Mouse (Mus musculus) heart, adult 2 months (tissue): Measurements from ENCODE around the gene Scel. TPM values are rescaled to one million over a fixed set of nuclear protein-coding genes. Genes with fewer than 3 reads are reported as not detected.

Source experiments
- DNase-seq, 2 experiments: peaks; one replicate each; pipeline ENCODE4 v3.0.0; 2021
- H3K27ac ChIP-seq: fragments of 200-600 bp; 2 replicates; pipeline ENCODE4 v1.8.1; 2022
- H3K27me3 ChIP-seq: fragments of 200-500 bp; 2 replicates; pipeline ENCODE4 v1.6.1; 2012; ENCODE audit warnings: mild to moderate bottlenecking, low read length, inconsistent platforms, mixed read lengths; ENCODE audit not compliant: control insufficient read depth, insufficient read depth
- H3K36me3 ChIP-seq: fragments of 200-500 bp; 2 replicates; pipeline ENCODE4 v1.6.1; 2012; ENCODE audit warnings: low read length, inconsistent platforms; ENCODE audit not compliant: control insufficient read depth, insufficient read depth
- H3K4me1 ChIP-seq: fragments of 200-500 bp; 2 replicates; pipeline ENCODE4 v1.6.1; 2011; ENCODE audit warnings: low read length; ENCODE audit not compliant: control insufficient read depth, insufficient read depth
- H3K4me3 ChIP-seq: fragments of 200-600 bp; 2 replicates; pipeline ENCODE4 v1.8.1; 2022
- H3K79me2 ChIP-seq: fragments of 200-500 bp; replicated peaks from 2 replicates; pipeline ENCODE4 v1.6.1; 2012; ENCODE audit warnings: mild to moderate bottlenecking, inconsistent platforms, low read length, moderate library complexity, mixed read lengths; ENCODE audit not compliant: control insufficient read depth, insufficient read depth
- H3K9ac ChIP-seq: fragments of 200-500 bp; 2 replicates; pipeline ENCODE4 v1.6.1; 2012; ENCODE audit warnings: low read depth, mild to moderate bottlenecking, control low read depth, inconsistent platforms, low read length, mixed read lengths
- CTCF ChIP-seq: fragments of 200-600 bp; IDR thresholded peaks from 2 replicates; pipeline ENCODE4 v1.8.1; 2022; ENCODE audit warnings: antibody characterized with exemption, mild to moderate bottlenecking, moderate library complexity
- EP300 ChIP-seq: fragments of 200-500 bp; IDR thresholded peaks from 2 replicates; pipeline ENCODE4 v1.6.1; 2011; ENCODE audit warnings: low read depth, low read length, control low read depth; ENCODE audit not compliant: insufficient read depth
- POLR2A ChIP-seq: fragments of 200-500 bp; IDR thresholded peaks from 2 replicates; pipeline ENCODE4 v1.6.1; 2011; ENCODE audit warnings: mild to moderate bottlenecking, low read depth, low read length, control low read depth; ENCODE audit not compliant: insufficient read depth
- WGBS: fragments of 180-500 bp; shearing (Covaris S2); methylation state at CpG from one replicate; pipeline ENCODE4 v1.1.7; 2018; 5-methylcytosine and 5-hydroxymethylcytosine counted together
- intact Hi-C: fragments of 180-260 bp; cut with DNase I; formaldehyde crosslinking; loops from one replicate; pipeline ENCODE4 v1.15.1; 2025
- polyA plus RNA-seq: library from polyadenylated mRNA; depleted of rRNA; stranded (reverse); fragments of >200 nt; gene quantifications from 2 replicates; pipeline ENCODE4 v1.2.3, GENCODE M21; 2012
- total RNA-seq, 2 experiments: library from RNA; stranded (reverse); gene quantifications; 2 replicates each; pipeline ENCODE4 v1.2.3; 2021

The Scel gene
- total and polyA plus RNA-seq, 3 experiments, result 0.11 to 0.42 (median 0.21) TPM

DNA sequence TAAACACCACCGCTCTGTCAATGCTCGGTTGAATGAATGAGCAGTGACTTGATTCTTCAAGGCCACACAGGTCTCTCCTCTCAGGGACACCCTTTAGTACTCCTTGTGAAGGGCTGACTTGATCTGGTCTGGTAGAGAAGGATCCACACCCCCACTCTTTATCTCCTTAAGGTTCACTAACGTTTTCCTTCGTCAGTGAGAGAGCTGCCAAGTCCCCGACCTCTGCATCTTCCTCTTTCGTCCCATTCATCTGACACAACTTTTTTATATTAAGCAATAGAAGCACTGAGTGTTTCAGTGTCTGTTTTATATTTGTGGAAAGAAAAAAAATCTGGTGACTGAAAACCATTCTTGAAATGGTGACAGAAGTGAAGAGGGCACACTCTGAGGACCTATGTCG is 31.6 kb upstream of the Scel start:
- no peaks in the 10 kb centered on the region for H3K27me3 ChIP-seq
- H3K9ac ChIP-seq, result no peak overlapping the region
- no peaks in the 10 kb centered on the region for H3K79me2 ChIP-seq
- no peaks in the 10 kb centered on the region for H3K36me3 ChIP-seq
- no peak overlapping the region for H3K4me3 ChIP-seq
- intact Hi-C loops, result no loop called here
- no peak for TF ChIP-seq POLR2A
- TF ChIP-seq EP300, result no peak
- no peak for TF ChIP-seq CTCF
- no peak for DNase-seq
- no peak overlapping the region for H3K27ac ChIP-seq
- no peaks in the 10 kb centered on the region; the same call in 1 of the 2 replicates for H3K4me1 ChIP-seq
- 69% methylated on average over 7 of the region's 7 CpGs for WGBS

DNA sequence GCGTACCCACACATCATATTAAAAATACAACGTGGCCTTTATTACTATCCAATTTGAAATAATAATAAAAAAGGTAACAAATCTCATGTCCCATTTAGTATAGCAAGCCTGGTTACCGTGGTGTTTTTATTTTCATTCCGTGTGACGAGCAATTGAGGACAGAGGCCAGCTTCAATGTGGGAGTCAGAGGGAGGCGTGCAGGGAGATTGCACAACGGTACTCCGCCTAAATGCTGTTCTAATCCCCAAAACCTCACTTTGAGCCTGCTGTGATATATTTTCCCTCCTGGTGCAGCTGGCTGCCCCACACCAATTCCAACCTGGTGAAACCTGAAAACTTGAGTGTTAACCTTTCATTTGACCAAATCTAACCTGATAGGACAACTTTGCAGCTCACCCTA is 27.5 kb upstream of the Scel start:
- Histone ChIP-seq H3K27ac (no peak overlapping the region), H3K36me3 (no peaks in the 10 kb centered on the region), H3K79me2 (no peaks in the 10 kb centered on the region), H3K4me3 (no peak overlapping the region), H3K4me1 (no peaks in the 10 kb centered on the region; the same call in 1 of the 2 replicates), H3K9ac (no peak overlapping the region), H3K27me3 (no peaks in the 10 kb centered on the region)
- WGBS, result 80% methylated on average over 8 of the region's 8 CpGs
- intact Hi-C loops, result no loop called here
- TF ChIP-seq CTCF (no peak), EP300 (no peak), POLR2A (no peak)
- no peak for DNase-seq

DNA sequence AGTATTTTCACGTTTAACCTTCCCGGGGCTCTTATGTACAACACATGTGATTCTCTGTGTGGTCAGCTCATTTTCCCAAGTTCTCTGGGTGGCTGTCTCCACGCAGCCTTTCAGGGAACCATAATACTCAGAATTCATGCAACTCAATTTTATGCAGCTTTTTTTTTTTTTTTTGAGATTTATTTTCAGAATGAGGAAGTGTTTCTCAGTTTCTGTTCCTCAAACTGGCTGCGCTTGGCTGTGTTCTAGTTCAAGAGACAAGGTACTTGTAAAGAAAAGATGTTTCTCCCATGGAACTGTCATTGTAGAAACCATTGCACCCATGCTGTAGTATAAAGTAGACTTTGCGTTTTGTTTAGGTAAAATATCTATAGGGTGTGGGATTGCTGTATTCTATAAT is 26.2 kb upstream of the Scel start:
- H3K79me2 ChIP-seq, result no peaks in the 10 kb centered on the region
- H3K36me3 ChIP-seq, result no peaks in the 10 kb centered on the region
- intact Hi-C loops, result no loop called here
- whole genome bisulfite sequencing, result 82% methylated on average over 5 of the region's 5 CpGs
- no peaks in the 10 kb centered on the region; the same call in 1 of the 2 replicates for H3K4me1 ChIP-seq
- TF ChIP-seq EP300 (no peak), CTCF (no peak), POLR2A (no peak)
- H3K27me3 ChIP-seq, result no peaks in the 10 kb centered on the region
- no peak for DNase-seq
- no peak overlapping the region for H3K4me3 ChIP-seq
- no peak overlapping the region for H3K27ac ChIP-seq
- no peak overlapping the region for H3K9ac ChIP-seq

DNA sequence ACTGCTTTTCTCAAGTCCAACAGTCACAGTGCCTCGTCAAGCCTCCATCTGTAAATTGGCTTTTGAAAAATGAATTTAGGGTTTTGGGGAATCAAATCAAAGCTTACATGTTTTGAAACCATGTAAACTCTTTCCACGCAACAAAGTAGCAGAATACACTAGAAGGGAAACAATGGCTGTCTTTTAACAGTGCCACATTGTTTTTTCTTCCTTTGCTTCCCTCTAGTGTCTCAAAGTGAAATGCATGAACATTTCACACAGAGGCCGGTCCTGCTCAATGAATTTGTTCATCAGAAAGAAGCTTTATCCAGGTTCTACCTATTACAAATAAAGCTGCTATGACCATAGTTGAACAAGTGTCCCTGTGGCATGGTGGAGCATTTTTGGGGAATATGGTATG is 24.5 kb upstream of the Scel start:
- no peaks in the 10 kb centered on the region; the same call in 1 of the 2 replicates for H3K4me1 ChIP-seq
- H3K36me3 ChIP-seq, result no peaks in the 10 kb centered on the region
- H3K4me3 ChIP-seq, result no peak overlapping the region
- TF ChIP-seq EP300 (no peak), POLR2A (no peak), CTCF (peak; percentile 67)
- no peak for DNase-seq
- no peak overlapping the region for H3K27ac ChIP-seq
- H3K27me3 ChIP-seq, result no peaks in the 10 kb centered on the region
- intact Hi-C loops, result loop anchor here (2.0 kb wide), 1 partner anchor 424 kb away; no protein-coding TSS in a partner anchor
- 51% methylated on average over 3 of the region's 3 CpGs for WGBS
- H3K9ac ChIP-seq, result no peak overlapping the region
- no peaks in the 10 kb centered on the region for H3K79me2 ChIP-seq

DNA sequence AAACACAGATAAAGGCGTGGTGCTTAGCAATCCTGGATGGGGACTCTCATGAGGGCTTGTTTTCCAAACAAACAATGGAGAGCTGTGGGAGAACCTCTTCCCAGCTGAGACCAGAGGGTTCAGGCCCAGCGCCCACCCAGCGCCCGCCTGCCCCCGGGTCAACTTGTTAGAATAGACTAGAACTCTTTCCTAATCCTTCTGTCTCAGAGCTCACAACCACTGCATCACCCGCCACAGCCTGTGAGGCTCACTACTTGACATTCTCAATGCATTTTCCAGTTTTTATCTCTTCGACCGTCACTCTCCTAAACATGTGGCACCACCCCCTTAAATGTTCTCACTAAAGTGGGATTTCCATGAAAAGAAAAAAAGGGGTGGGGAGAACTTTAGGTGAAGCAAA is 14.9 kb upstream of the Scel start:
- DNase-seq, result no peak
- intact Hi-C loops, result no loop called here
- TF ChIP-seq POLR2A, result no peak
- Histone ChIP-seq H3K36me3 (no peaks in the 10 kb centered on the region), H3K27ac (no peak overlapping the region), H3K27me3 (no peaks in the 10 kb centered on the region), H3K79me2 (no peaks in the 10 kb centered on the region), H3K4me3 (no peak overlapping the region), H3K4me1 (no peaks in the 10 kb centered on the region), H3K9ac (no peak overlapping the region)
- WGBS, result 62% methylated on average over 8 of the region's 8 CpGs

DNA sequence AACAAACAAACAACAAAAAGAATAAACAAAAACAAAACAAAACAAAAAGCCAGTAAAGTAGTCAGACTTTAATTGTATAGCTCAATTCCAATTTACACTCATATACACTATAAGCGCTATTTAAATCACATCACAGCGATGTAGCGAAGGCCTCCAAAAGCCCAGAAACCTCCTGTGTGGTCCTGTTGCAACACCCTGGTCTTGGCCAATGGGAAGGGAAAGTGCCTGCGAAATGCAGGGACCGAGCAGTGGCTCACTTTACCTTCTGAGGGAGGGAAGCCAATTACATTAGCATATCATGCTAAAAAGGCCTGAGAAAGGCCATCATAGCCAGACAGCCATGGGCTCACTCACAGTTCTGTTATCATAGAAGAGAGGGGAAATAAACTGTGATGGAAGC is 14.5 kb upstream of the Scel start:
- Histone ChIP-seq H3K27ac (no peak overlapping the region), H3K36me3 (no peaks in the 10 kb centered on the region), H3K79me2 (no peaks in the 10 kb centered on the region), H3K4me3 (no peak overlapping the region), H3K4me1 (no peaks in the 10 kb centered on the region), H3K9ac (no peak overlapping the region), H3K27me3 (no peaks in the 10 kb centered on the region)
- intact Hi-C loops, result no loop called here
- WGBS, result 82% methylated on average over 5 of the region's 5 CpGs
- TF ChIP-seq EP300 (no peak), POLR2A (no peak), CTCF (no peak)
- no peak for DNase-seq
